Mouse (Mus musculus) cerebellum, postnatal 4 days (tissue): ENCODE measurements around the gene BC017158.

Experiments
- DNase-seq, 2 experiments: peaks; one replicate each; pipeline ENCODE4 v3.0.0; 2022; ENCODE audit warnings: low spot score in 2 of 2, mixed read lengths in 1 of 2

The BC017158 gene

GRCm38 (mm10) chr7:128235481-128235880, 62.5 kb downstream of the BC017158 start:
- no peak for DNase-seq

- no peak for DNase-seq
Observed at GRCm38 (mm10) chr7:128234796-128235195, 63.2 kb downstream of the BC017158 start.

GRCm38 (mm10) chr7:128231741-128232140, 66.2 kb downstream of the BC017158 start:
- DNase-seq: no peak
